Mouse (Mus musculus) embryonic stem cell, embryonic (primary cell): ENCODE measurements around the gene Vps8.

Source experiments
- CTCF ChIA-PET, 4 experiments: fragments of 300-600 bp in 2 of 4; fragments of 350-600 bp in 2 of 4; sonication (Branson Sonifier 250); formaldehyde crosslinking; loops; one replicate each; lab custom pipeline; 2022; ENCODE audit warnings: inconsistent platforms in 2 of 4; lab: Charles Lee
- POLR2A ChIA-PET, 4 experiments: fragments of 300-600 bp in 2 of 4; fragments of 350-600 bp in 2 of 4; sonication (Branson Sonifier 250); formaldehyde crosslinking; loops; one replicate each; lab custom pipeline; 2022; ENCODE audit warnings: antibody characterized with exemption in 4 of 4, inconsistent platforms in 1 of 4; lab: Charles Lee

The Vps8 gene

GRCm38 (mm10) chr16:21492346-21492745 is 69.4 kb downstream of the Vps8 start:
- CTCF ChIA-PET: no interaction called here
- POLR2A ChIA-PET: interaction anchor here in 1 of 4 experiments (1.6 kb wide), 1 partner anchor 13 kb away, joined by 5 read pairs; no protein-coding TSS in a partner anchor

- POLR2A ChIA-PET: interaction anchor here in 2 of 4 experiments (0.5 to 1.6 kb wide), 2 partner anchors 13 to 775 kb away, joined by 5 read pairs; partner anchors contain the start of genes Clcn2 (in 1 of the 2) and Polr2h (in 1 of the 2)
- CTCF ChIA-PET: no interaction called here
Measured at GRCm38 (mm10) chr16:21492894-21493293, 70.0 kb downstream of the Vps8 start.

GRCm38 (mm10) chr16:21494681-21495080 is 71.8 kb downstream of the Vps8 start:
- ChIA-PET CTCF (interaction anchor here in 1 of 4 experiments (1.1 kb wide), 1 partner anchor 233 kb away, joined by 4 read pairs; no protein-coding TSS in a partner anchor), POLR2A (interaction anchor here in 1 of 4 experiments (1.1 kb wide), 1 partner anchor 9 kb away, joined by 3 read pairs; no protein-coding TSS in a partner anchor)

DNA sequence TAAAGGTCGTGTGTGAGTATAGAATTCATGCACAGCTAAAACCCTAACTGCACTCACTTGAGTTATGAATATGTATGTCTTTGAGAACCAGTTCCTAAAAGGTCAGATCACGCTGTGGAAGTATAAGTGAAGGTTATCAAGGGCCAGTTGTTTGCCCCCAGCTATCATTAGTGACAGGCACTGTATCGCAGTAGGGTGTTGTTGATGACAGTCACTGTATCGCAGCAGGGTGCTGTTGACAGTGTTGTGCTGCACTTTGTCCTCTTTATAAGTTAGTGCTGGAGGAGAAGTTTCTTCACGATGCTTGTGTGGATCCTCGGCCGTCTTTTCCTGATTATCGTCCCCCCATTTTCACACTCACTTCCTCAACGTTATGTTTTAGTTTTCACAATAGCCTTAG is 73.9 kb downstream of the Vps8 start:
- POLR2A ChIA-PET: interaction anchor here in 1 of 4 experiments (1.8 kb wide), 1 partner anchor 8 kb away, joined by 5 read pairs; no protein-coding TSS in a partner anchor
- CTCF ChIA-PET: no interaction called here

DNA sequence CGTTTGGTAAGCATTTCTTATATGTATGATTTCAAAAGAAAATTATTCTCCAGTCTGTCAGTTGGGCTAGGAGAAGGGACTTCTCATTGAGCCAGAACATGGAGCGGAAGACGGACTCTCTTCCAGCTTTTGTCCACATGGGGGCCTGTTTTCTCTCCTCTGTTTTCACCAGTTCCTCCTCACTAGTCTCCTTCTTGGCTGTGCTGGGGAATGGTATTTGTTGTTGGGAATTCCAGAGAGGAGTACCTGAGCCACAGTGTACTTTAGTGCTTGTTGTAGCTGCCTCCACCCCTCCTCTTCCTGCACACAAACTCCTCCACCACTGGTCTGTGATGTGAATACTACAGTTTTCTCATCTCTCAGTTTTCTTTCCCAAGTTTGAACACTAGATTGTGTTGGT is 74.7 kb downstream of the Vps8 start:
- ChIA-PET CTCF (no interaction called here), POLR2A (no interaction called here)

DNA sequence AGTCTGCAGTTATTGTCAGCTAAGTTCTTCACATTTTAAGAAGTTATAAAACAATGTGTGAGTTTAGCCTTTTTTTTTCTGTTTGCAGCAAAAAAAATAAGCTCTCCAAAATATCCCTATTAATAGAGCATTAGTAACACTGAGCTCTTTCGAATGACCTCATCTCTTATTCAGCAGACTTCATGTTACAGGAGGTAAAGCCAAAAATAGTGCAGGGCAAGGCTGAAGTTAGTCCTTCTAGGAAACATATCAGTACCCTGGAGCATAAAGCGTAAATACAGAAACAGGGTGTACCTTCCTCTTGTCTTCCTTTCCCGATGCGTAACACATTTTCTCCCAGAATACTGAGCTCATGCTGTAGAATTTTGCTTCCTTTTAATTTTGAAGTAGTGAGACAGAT is 76.1 kb downstream of the Vps8 start:
- POLR2A ChIA-PET: interaction anchor here in 1 of 4 experiments (1.1 to 1.5 kb wide), 2 partner anchors 25 to 40 kb away, joined by 3 read pairs; no protein-coding TSS in a partner anchor
- CTCF ChIA-PET: interaction anchor here in 2 of 4 experiments (0.6 to 1.6 kb wide), 3 partner anchors 11 to 789 kb away, joined by 3 to 4 read pairs (median 4); no protein-coding TSS in a partner anchor

DNA sequence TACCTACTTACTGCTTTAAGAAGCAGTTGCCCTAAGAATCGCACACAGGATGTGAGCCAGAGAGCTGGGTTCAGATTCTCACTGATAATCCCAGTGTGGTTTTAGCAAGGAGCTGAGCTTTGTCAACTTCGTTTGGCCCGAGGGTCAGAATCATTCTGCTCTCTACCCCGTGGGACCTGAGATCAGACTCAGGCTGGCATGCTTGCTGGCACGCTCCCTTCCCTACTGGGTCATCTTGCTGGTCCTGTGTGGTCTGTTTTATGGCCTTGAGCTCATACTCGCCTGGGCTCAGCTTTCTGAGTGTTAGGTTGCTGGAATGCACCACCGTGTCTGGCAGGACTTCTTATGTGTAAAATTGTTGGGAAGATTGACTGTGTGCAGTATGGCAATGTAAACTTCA is 76.7 kb downstream of the Vps8 start:
- CTCF ChIA-PET: interaction anchor here in 3 of 4 experiments (0.5 to 1.6 kb wide), 5 partner anchors 11 to 789 kb away, joined by 3 to 4 read pairs (median 3); no protein-coding TSS in a partner anchor
- POLR2A ChIA-PET: interaction anchor here in 1 of 4 experiments (1.1 to 1.5 kb wide), 3 partner anchors 14 to 39 kb away, joined by 3 read pairs; no protein-coding TSS in a partner anchor

GRCm38 (mm10) chr16:21518833-21519232 is 95.9 kb downstream of the Vps8 start:
- CTCF ChIA-PET: interaction anchor here in 1 of 4 experiments (0.6 kb wide), 1 partner anchor 209 kb away, joined by 3 read pairs; no protein-coding TSS in a partner anchor
- POLR2A ChIA-PET: interaction anchor here in 1 of 4 experiments (1.0 kb wide), 1 partner anchor 14 kb away, joined by 3 read pairs; no protein-coding TSS in a partner anchor

DNA sequence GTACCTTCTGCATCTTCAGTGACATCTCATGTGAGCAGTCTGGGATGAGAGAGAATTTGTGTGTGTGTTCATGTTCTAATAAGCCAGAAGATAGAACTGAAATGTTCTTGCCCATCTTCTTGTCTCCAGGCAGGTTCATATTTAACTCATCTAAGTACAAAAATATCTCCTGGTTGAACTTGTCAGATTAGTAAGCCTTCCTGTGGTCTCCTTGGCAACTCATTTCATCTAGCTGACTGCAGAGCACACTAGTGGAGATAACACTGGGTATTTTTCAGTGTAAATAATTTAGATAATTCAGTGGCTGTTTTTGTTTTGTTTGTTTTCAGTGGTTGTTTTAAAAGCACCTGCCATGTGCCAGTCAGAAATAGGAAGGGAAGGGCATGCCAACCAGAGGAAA is 96.9 kb downstream of the Vps8 start:
- ChIA-PET POLR2A (no interaction called here), CTCF (no interaction called here)

- ChIA-PET POLR2A (interaction anchor here in 3 of 4 experiments (0.6 to 1.9 kb wide), 4 partner anchors 13 to 155 kb away, joined by 3 to 6 read pairs (median 4); no protein-coding TSS in a partner anchor), CTCF (interaction anchor here in 2 of 4 experiments (1.0 to 1.3 kb wide), 2 partner anchors 204 kb away, joined by 3 read pairs; no protein-coding TSS in a partner anchor)
Measured at GRCm38 (mm10) chr16:21523738-21524137, 100.8 kb downstream of the Vps8 start.

GRCm38 (mm10) chr16:21525376-21525775 is 102.5 kb downstream of the Vps8 start:
- ChIA-PET POLR2A (interaction anchor here in 1 of 4 experiments (0.6 to 1.9 kb wide), 4 partner anchors 9 to 45 kb away, joined by 3 to 5 read pairs (median 3); no protein-coding TSS in a partner anchor), CTCF (interaction anchor here in 1 of 4 experiments (0.6 kb wide), 1 partner anchor 12 kb away, joined by 4 read pairs; no protein-coding TSS in a partner anchor)

- POLR2A ChIA-PET: no interaction called here
- CTCF ChIA-PET: interaction anchor here in 2 of 4 experiments (0.7 to 1.4 kb wide), 3 partner anchors 9 to 39 kb away, joined by 3 to 4 read pairs (median 3); no protein-coding TSS in a partner anchor
Measured at GRCm38 (mm10) chr16:21527271-21528007, 104.5 kb downstream of the Vps8 start.

- CTCF ChIA-PET: interaction anchor here in 1 of 4 experiments (0.5 kb wide), 1 partner anchor 74 kb away, joined by 5 read pairs; no protein-coding TSS in a partner anchor
- POLR2A ChIA-PET: no interaction called here
Measured at GRCm38 (mm10) chr16:21533503-21533902, 110.6 kb downstream of the Vps8 start.

DNA sequence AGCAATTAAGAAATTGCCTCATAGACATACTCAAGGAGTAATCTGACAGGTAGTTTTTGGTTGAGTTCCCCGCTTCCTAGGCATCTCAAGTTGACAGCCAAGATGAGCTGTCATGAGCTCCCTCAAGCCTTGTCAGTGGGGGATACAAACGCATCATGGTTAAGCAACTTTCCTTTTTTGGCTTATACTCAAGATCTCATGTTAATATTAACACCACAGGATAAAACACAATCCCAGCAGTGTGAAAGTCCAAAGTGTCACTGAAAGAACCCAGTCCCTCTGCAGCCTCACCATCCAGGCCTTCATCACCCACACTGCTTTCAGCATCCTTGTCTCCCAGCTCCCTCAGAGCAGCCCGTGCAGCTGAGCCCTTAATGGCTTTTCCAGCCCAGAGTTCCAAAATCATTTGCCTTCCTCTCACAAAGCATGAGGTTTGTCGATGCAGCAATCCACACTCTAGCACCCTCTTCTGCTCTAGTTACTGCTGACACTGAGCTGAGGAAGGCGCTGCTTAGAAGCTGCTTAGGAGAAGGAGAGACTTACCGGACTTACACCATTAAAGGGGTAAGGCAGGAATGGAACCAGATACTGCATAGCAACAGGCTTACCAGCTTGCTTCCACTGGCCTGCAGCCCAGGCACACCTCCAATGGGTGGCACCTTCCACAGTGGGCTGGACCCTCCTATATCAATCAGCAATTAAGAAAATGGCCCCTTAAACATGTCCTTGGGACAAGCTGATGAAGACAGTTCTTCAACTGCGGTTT is 113.5 kb downstream of the Vps8 start:
- CTCF ChIA-PET: interaction anchor here (0.5 to 3.8 kb wide), 84 partner anchors 8 to 1775 kb away, joined by 3 to 19 read pairs (median 4); partner anchors contain the start of genes Ephb3 (in 1 of the 4) and Vps8 (in 1 of the 4)
- POLR2A ChIA-PET: interaction anchor here (0.6 to 1.2 kb wide), 5 partner anchors 12 to 233 kb away, joined by 3 to 6 read pairs (median 5); no protein-coding TSS in a partner anchor

DNA sequence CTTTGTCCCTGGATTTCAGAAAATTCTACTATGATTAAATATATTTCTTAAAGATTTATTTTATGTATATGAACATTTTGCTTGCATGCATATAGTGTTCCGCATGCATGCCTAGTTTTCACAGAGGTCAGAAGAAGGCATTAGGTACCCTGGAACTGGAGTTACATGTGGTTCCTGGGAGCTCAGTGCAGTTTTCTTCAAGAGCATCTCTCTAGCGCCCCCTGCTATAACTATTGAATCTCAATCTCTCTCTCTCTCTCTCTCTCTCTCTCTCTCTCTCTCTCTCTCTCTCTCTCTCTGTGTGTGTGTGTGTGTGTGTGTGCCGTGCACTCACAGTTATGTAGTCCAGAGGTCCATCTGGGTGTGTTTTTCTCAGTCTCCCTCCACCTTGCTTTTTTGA is 114.4 kb downstream of the Vps8 start:
- ChIA-PET CTCF (interaction anchor here (0.5 to 3.8 kb wide), 87 partner anchors 9 to 1776 kb away, joined by 3 to 19 read pairs (median 3); partner anchors contain the start of genes Ehhadh (in 1 of the 4), Ephb3 (in 1 of the 4) and Vps8 (in 1 of the 4)), POLR2A (interaction anchor here (0.6 to 1.6 kb wide), 7 partner anchors 33 to 410 kb away, joined by 3 to 6 read pairs (median 3); partner anchors contain the start of gene Tmem41a (in 1 of the 4))

- ChIA-PET CTCF (interaction anchor here (0.5 to 3.8 kb wide), 27 partner anchors 11 to 1196 kb away, joined by 3 to 40 read pairs (median 3); no protein-coding TSS in a partner anchor), POLR2A (interaction anchor here in 1 of 4 experiments (1.0 to 1.6 kb wide), 5 partner anchors 18 to 276 kb away, joined by 3 to 5 read pairs (median 3); no protein-coding TSS in a partner anchor)
Measured at GRCm38 (mm10) chr16:21538889-21539288, 116.0 kb downstream of the Vps8 start.

- POLR2A ChIA-PET: interaction anchor here in 1 of 4 experiments (1.1 kb wide), 1 partner anchor 20 kb away, joined by 3 read pairs; no protein-coding TSS in a partner anchor
- CTCF ChIA-PET: no interaction called here
Measured at GRCm38 (mm10) chr16:21542559-21542958, 119.6 kb downstream of the Vps8 start.
